ENCODE assay signal across 11 mouse cellular contexts in the genomic region with DNA sequence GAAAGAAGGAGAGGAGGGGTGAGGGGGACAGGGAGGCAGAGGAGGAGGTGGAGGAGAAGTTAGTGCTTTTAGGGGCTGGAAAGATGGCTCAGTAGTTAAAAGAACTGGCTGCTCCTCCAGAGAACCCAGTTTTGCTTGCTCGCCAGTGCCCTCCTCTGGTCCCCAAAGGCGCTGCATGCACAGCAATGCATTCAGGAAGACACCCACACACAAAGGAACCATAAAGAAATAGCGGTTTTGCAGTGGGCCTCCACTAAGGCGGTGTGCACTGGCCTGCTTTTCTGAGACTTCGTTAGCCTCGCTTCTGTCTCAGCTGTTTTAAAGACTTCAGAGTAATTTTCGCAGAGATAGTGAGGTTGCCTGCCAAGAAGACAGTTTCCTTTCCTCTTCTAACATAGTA. TPM values are rescaled to one million over a fixed set of nuclear protein-coding genes. Genes with fewer than 3 reads are reported as not detected.
A peak's percentile ranks its signal among the peaks of the same experiment; 100 is the strongest.
DNase-seq lines count a peak whose midpoint lies in the region; ATAC-seq and TF ChIP-seq lines count a peak whose summit lies in the region.
"Had no signal": no experiment of that assay in that cellular context is flagged by ENCODE, and none has a peak within 500 bp of the region (broad histone marks: within the 10 kb centered on the region; RNA-seq: fewer than 3 reads in every experiment).

No protein-coding gene starts in this region.

- H3K27me3 ChIP-seq in ES-Bruce4 (ENCODE audit: control insufficient read depth, insufficient read depth, low read length, poor library complexity, severe bottlenecking), result 0 out of 2 replicates have a peak, but pooled peaks cover 1% of the 10 kb centered on the region
- H3K27me3 ChIP-seq in heart, embryonic 11.5 days (ENCODE audit: control insufficient read depth, insufficient read depth, low read length), result no peaks in the 10 kb centered on the region
- no peaks in the 10 kb centered on the region for H3K27me3 ChIP-seq in forebrain, embryonic 16.5 days (replicated peaks; ENCODE audit: control insufficient read depth, insufficient read depth, low read length)
- H3K27me3 ChIP-seq: heart, embryonic 13.5 days had no signal

- TF ChIP-seq CTCF in ES-Bruce4 (IDR thresholded peaks at IDR 0.05; ENCODE audit: low read depth, low read length), result peak; percentile 63

- H3K4me2 ChIP-seq in heart, embryonic 11.5 days, result no peak overlapping the region
- no peak overlapping the region for H3K4me2 ChIP-seq in forebrain, embryonic 16.5 days (ENCODE audit: low read length)
- H3K4me2 ChIP-seq: heart, embryonic 13.5 days had no signal

- TF ChIP-seq POLR2A in ES-Bruce4 (IDR thresholded peaks at IDR 0.05; ENCODE audit: insufficient read depth, low read length), result no peak

- no peaks in the 10 kb centered on the region for H3K9me3 ChIP-seq in ES-Bruce4 (replicated peaks; ENCODE audit: control insufficient read depth, insufficient read depth, low read length, poor library complexity, severe bottlenecking)
- H3K9me3 ChIP-seq in heart, embryonic 11.5 days (replicated peaks; ENCODE audit: control insufficient read depth, low read length), result no peaks in the 10 kb centered on the region
- H3K9me3 ChIP-seq in forebrain, embryonic 16.5 days (ENCODE audit: control insufficient read depth, low read length), result no peaks in the 10 kb centered on the region

- no peaks in the 10 kb centered on the region for H3K4me1 ChIP-seq in ES-Bruce4 (ENCODE audit: control insufficient read depth, insufficient read depth, low read length)
- no peaks in the 10 kb centered on the region for H3K4me1 ChIP-seq in heart, embryonic 11.5 days (ENCODE audit: control insufficient read depth, insufficient read depth, low read length)
- H3K4me1 ChIP-seq in forebrain, embryonic 16.5 days (replicated peaks; ENCODE audit: control insufficient read depth, insufficient read depth, low read length), result no peaks in the 10 kb centered on the region
- H3K4me1 ChIP-seq: heart, embryonic 13.5 days had no signal

- H3K36me3 ChIP-seq in ES-Bruce4 (ENCODE audit: control insufficient read depth, insufficient read depth, low read length, poor library complexity, severe bottlenecking), result no peaks in the 10 kb centered on the region
- H3K36me3 ChIP-seq in heart, embryonic 11.5 days (ENCODE audit: control insufficient read depth, insufficient read depth, low read length), result no peaks in the 10 kb centered on the region
- no peaks in the 10 kb centered on the region for H3K36me3 ChIP-seq in forebrain, embryonic 16.5 days (ENCODE audit: control insufficient read depth, insufficient read depth)
- H3K36me3 ChIP-seq: heart, embryonic 13.5 days had no signal

- H3K9ac ChIP-seq in ES-Bruce4 (ENCODE audit: low read depth, poor library complexity, severe bottlenecking), result no peak overlapping the region
- no peak overlapping the region for H3K9ac ChIP-seq in heart, embryonic 11.5 days (ENCODE audit: low read depth, low read length)
- no peak overlapping the region for H3K9ac ChIP-seq in forebrain, embryonic 16.5 days (replicated peaks; ENCODE audit: low read depth, low read length)
- H3K9ac ChIP-seq: heart, embryonic 13.5 days had no signal

- DNase-seq in CD4-positive, CD25-positive, alpha-beta regulatory T cell, adult 2 months (ENCODE audit: low read depth, low spot score), result peak; percentile 33
- DNase-seq in layer of hippocampus, postnatal 10 days (ENCODE audit: low spot score in 2 of 2), result peak; percentile 37 to 39
- DNase-seq in layer of hippocampus, postnatal 36 days, result no peak
- peak; percentile 8 for DNase-seq in naive thymus-derived CD4-positive, alpha-beta T cell, adult 2 months (ENCODE audit: low read depth)

- TF ChIP-seq EP300 in ES-Bruce4 (IDR thresholded peaks at IDR 0.05; ENCODE audit: insufficient read depth, low read depth, low read length), result no peak

- no peak overlapping the region for H3K4me3 ChIP-seq in ES-Bruce4 (ENCODE audit: low read depth, low read length)
- H3K4me3 ChIP-seq in heart, embryonic 11.5 days (ENCODE audit: low read depth, low read length), result no peak overlapping the region
- H3K4me3 ChIP-seq in forebrain, embryonic 16.5 days (replicated peaks; ENCODE audit: low read length), result no peak overlapping the region
- H3K4me3 ChIP-seq: heart, embryonic 13.5 days had no signal

- no peak for ATAC-seq in CD4-positive, CD25-positive, alpha-beta regulatory T cell, adult 4 months
- no peak for ATAC-seq in heart, embryonic 11.5 days (replicated peaks; ENCODE audit: insufficient number of reproducible peaks, low FRiP score, low TSS enrichment)
- no peak for ATAC-seq in forebrain, embryonic 16.5 days

- 58% methylated on average over 7 of the region's 7 CpGs for WGBS in heart, embryonic 11.5 days (ENCODE audit: insufficient replicate concordance)
- WGBS in forebrain, embryonic 16.5 days, result 73% methylated on average over 7 of the region's 7 CpGs

- H3K27ac ChIP-seq in ES-Bruce4 (ENCODE audit: insufficient read depth, low read length), result no peak overlapping the region
- H3K27ac ChIP-seq in heart, embryonic 11.5 days (ENCODE audit: low read depth, low read length), result no peak overlapping the region
- no peak overlapping the region for H3K27ac ChIP-seq in forebrain, embryonic 16.5 days (ENCODE audit: low read length)
- H3K27ac ChIP-seq: heart, embryonic 13.5 days; macrophage had no signal

RNA-seq across cellular contexts. Expression of gene E330021D16Rik, which starts 30.1 kb away (rescaled TPM):
- polyA plus RNA-seq in CD4-positive, CD25-positive, alpha-beta regulatory T cell, adult 4 months (2017; shearing (Covaris generic)), result 1 to 10 TPM; 1.1 to 1.7 TPM
- total RNA-seq in layer of hippocampus, postnatal 10 days (2021), result not detected
- not detected for total RNA-seq in layer of hippocampus, postnatal 36 days (2021)
- 0.36 TPM in 1 of 2 replicates, not detected in the other for polyA plus RNA-seq in ES-Bruce4 (2011; ENCODE audit: insufficient read depth, insufficient read length, low read depth, missing spikeins)
- not detected in 2 replicates for polyA plus RNA-seq in heart, embryonic 11.5 days (2014; fragmentation: Nextera tagmentation; extraction: Ambion mirVana)
- not detected in 2 replicates for polyA plus RNA-seq in forebrain, embryonic 16.5 days (2015; fragmentation: Nextera tagmentation; extraction: Ambion mirVana)
- total RNA-seq: layer of hippocampus, adult 18-20 months had no signal
- polyA plus RNA-seq: heart, embryonic 13.5 days; macrophage had no signal

RNA-seq across cellular contexts. Expression of gene Gm8994, which starts 57.9 kb away (rescaled TPM):
- not detected for polyA plus RNA-seq in CD4-positive, CD25-positive, alpha-beta regulatory T cell, adult 4 months (2017; shearing (Covaris generic))
- total RNA-seq in layer of hippocampus, postnatal 10 days (2021), result not detected
- not detected for total RNA-seq in layer of hippocampus, postnatal 36 days (2021)
- polyA plus RNA-seq in ES-Bruce4 (2011; ENCODE audit: insufficient read depth, insufficient read length, low read depth, missing spikeins), result not detected in 2 replicates
- polyA plus RNA-seq in heart, embryonic 11.5 days (2014; fragmentation: Nextera tagmentation; extraction: Ambion mirVana), result not detected in 2 replicates
- not detected in 2 replicates for polyA plus RNA-seq in forebrain, embryonic 16.5 days (2015; fragmentation: Nextera tagmentation; extraction: Ambion mirVana)
- total RNA-seq: layer of hippocampus, adult 18-20 months had no signal
- polyA plus RNA-seq: heart, embryonic 13.5 days; macrophage had no signal

Comparison
In these comparisons a context has a peak if more than half of its experiments do, and no peak if none do; other contexts are left out.
1. DNase-seq: peak in CD4-positive, CD25-positive, alpha-beta regulatory T cell, adult 2 months (single experiment), layer of hippocampus, postnatal 10 days (2 of 2) and naive thymus-derived CD4-positive, alpha-beta T cell, adult 2 months (single experiment); none in layer of hippocampus, postnatal 36 days (0 of 2).